Mouse (Mus musculus) neural tube, embryonic 13.5 days (tissue): Measurements from ENCODE around the gene 4930404N11Rik. TPM values are rescaled to one million over a fixed set of nuclear protein-coding genes. Genes with fewer than 3 reads are reported as not detected.

Experiments used
- ATAC-seq: fragments of 200-750 bp; cut with Nextera tagmentation; 2 replicates; pipeline ENCODE4 v1.8.0; 2017; ENCODE audit warnings: low read depth, mild to moderate bottlenecking, moderate TSS enrichment, moderate library complexity
- H3K27ac ChIP-seq: fragments of 300-500 bp; sonication (generic); replicated peaks from 2 replicates; pipeline ENCODE4 v1.5.1; 2015; ENCODE audit warnings: moderate library complexity, mild to moderate bottlenecking, inconsistent platforms
- H3K27me3 ChIP-seq: fragments of 300-500 bp; sonication (generic); 2 replicates; pipeline ENCODE4 v1.6.1; 2015; ENCODE audit warnings: mild to moderate bottlenecking, inconsistent platforms
- H3K36me3 ChIP-seq: fragments of 300-500 bp; sonication (generic); 2 replicates; pipeline ENCODE4 v1.6.1; 2015; ENCODE audit warnings: mild to moderate bottlenecking, inconsistent platforms
- H3K4me1 ChIP-seq: fragments of 300-500 bp; sonication (generic); replicated peaks from 2 replicates; pipeline ENCODE4 v1.6.1; 2015; ENCODE audit warnings: inconsistent platforms
- H3K4me2 ChIP-seq: fragments of 300-500 bp; sonication (generic); 2 replicates; pipeline ENCODE4 v1.6.1; 2015; ENCODE audit warnings: inconsistent platforms, mild to moderate bottlenecking, moderate library complexity
- H3K4me3 ChIP-seq: fragments of 300-500 bp; sonication (generic); 2 replicates; pipeline ENCODE4 v1.5.1; 2015; ENCODE audit warnings: mild to moderate bottlenecking, inconsistent platforms
- H3K9ac ChIP-seq: fragments of 300-500 bp; sonication (generic); 2 replicates; pipeline ENCODE4 v1.6.1; 2015; ENCODE audit warnings: moderate library complexity, mild to moderate bottlenecking, inconsistent platforms
- H3K9me3 ChIP-seq: fragments of 300-500 bp; sonication (generic); 2 replicates; pipeline ENCODE4 v1.6.1; 2016; ENCODE audit warnings: inconsistent platforms
- WGBS: fragments of 180-500 bp; shearing (Covaris S2); methylation state at CpG from one replicate; pipeline ENCODE4 v1.1.7; 2015; 5-methylcytosine and 5-hydroxymethylcytosine counted together
- polyA plus RNA-seq: library from polyadenylated mRNA; unstranded; fragments of >200 nt; fragmentation: Nextera tagmentation; extraction: Ambion mirVana; gene quantifications from 2 replicates; pipeline ENCODE4 v1.2.1, GENCODE M21; 2015

Gene 4930404N11Rik
- polyA plus RNA-seq, 1 experiment from 2014 or later: 0.87 TPM

- Histone ChIP-seq H3K4me2 (peak overlapping the region; percentile 3; the same call in 1 of the 2 replicates), H3K27ac (no peak overlapping the region; the same call in 1 of the 2 replicates)
- WGBS: 57% methylated on average over 4 of the region's 4 CpGs
Measured at GRCm38 (mm10) chr10:81330007-81330406, 35.6 kb downstream of the 4930404N11Rik start.

GRCm38 (mm10) chr10:81329194-81329975 lies 36.2 kb downstream of the 4930404N11Rik start:
- Histone ChIP-seq H3K36me3 (peaks cover 30% of the 10 kb centered on the region), H3K27ac (peak overlapping the region; percentile 49; the same call in 1 of the 2 replicates), H3K27me3 (peaks cover 27% of the 10 kb centered on the region), H3K4me3 (no peak overlapping the region), H3K9ac (peak overlapping the region; percentile 22; the same call in 1 of the 2 replicates), H3K4me2 (peak overlapping the region; percentile 11; the same call in 1 of the 2 replicates), H3K9me3 (no peaks in the 10 kb centered on the region), H3K4me1 (peaks cover 21% of the 10 kb centered on the region)
- 0 out of 2 replicates have a peak, but pooled peaks have one; percentile 12 for ATAC-seq
- 73% methylated on average over 10 of the region's 10 CpGs for WGBS

More at GRCm38 (mm10) chr10:81330007-81330406, 35.6 kb downstream of the 4930404N11Rik start:
- Histone ChIP-seq H3K27me3 (peaks cover 31% of the 10 kb centered on the region), H3K4me3 (no peak overlapping the region), H3K9me3 (no peaks in the 10 kb centered on the region), H3K9ac (0 out of 2 replicates have a peak overlapping the region, but pooled peaks have one; percentile 34), H3K36me3 (peaks cover 24% of the 10 kb centered on the region), H3K4me1 (peaks cover 22% of the 10 kb centered on the region)
- no peak for ATAC-seq

- H3K9ac ChIP-seq: peak within 1 kb of the TSS; percentile 34; the same call in 1 of the 2 replicates
- ATAC-seq: no peak
- H3K36me3 ChIP-seq: peaks cover 40% of the 10 kb centered on the region
- H3K4me1 ChIP-seq: peaks cover 21% of the 10 kb centered on the region
- H3K4me3 ChIP-seq: no peak within 1 kb of the TSS
- 13% methylated on average over 10 of the region's 10 CpGs for WGBS
- peak within 1 kb of the TSS; percentile 49; the same call in 1 of the 2 replicates for H3K27ac ChIP-seq
- peak within 1 kb of the TSS; percentile 11; the same call in 1 of the 2 replicates for H3K4me2 ChIP-seq
- H3K9me3 ChIP-seq: no peaks in the 10 kb centered on the region
- peaks cover 21% of the 10 kb centered on the region for H3K27me3 ChIP-seq
Measured at GRCm38 (mm10) chr10:81328386-81328785, 37.2 kb downstream of the 4930404N11Rik start, which contains the start of gene Tbxa2r. Gene Tbxa2r, plus strand, starts transcription at chr10:81328731.

DNA sequence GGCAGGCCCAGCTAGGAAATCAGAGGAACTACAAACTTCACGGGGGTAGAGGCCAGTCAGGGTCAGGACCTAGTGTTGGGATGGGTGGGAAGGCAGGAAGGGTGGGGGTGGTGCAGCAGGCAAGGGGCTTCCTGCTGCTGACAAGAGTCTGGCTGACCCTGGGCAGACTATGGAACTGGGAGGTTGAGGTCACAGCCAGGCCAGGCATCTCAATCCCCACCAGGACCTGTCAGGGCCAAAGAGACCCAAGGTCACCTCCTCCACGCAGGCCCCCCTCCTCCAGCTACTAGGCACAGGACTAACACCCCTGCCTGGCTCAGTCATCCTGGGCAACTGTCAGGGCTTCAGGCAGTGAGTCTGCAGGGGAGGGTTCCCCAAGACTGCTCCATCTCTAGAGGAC lies 37.7 kb downstream of the 4930404N11Rik start:
- Histone ChIP-seq H3K27me3 (peaks cover 16% of the 10 kb centered on the region), H3K4me3 (no peak overlapping the region), H3K4me2 (no peak overlapping the region), H3K9me3 (no peaks in the 10 kb centered on the region), H3K36me3 (peaks cover 44% of the 10 kb centered on the region), H3K4me1 (peaks cover 21% of the 10 kb centered on the region), H3K27ac (no peak overlapping the region), H3K9ac (no peak overlapping the region; the same call in 1 of the 2 replicates)
- ATAC-seq: no peak
- WGBS: 44% methylated on average over 2 of the region's 2 CpGs

DNA sequence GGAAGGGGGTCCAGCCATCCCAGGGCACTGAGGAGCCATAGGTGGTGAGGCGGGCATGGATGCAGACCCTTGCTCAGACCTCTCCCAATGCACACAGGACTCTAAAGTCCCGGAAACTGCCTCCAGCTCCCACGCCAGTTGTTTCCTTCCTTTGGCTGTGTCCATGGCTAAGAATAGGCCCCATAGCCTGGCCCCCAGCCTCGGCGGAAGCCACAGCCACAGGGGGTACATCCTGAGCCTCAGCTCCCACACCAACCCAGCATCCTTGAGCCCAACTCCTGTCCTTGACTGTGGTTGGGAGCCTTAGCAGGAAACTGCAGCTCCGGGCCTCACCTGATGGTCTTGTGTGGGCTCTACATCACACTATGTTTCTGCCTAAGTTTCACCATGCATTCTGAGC lies 38.8 kb downstream of the 4930404N11Rik start:
- peaks cover 5% of the 10 kb centered on the region for H3K27me3 ChIP-seq
- no peak overlapping the region for H3K4me3 ChIP-seq
- H3K9me3 ChIP-seq: no peaks in the 10 kb centered on the region
- peaks cover 53% of the 10 kb centered on the region for H3K36me3 ChIP-seq
- H3K27ac ChIP-seq: peak overlapping the region; percentile 28; the same call in 1 of the 2 replicates
- no peak overlapping the region for H3K9ac ChIP-seq
- no peak for ATAC-seq
- peaks cover 29% of the 10 kb centered on the region for H3K4me1 ChIP-seq
- H3K4me2 ChIP-seq: no peak overlapping the region
- 83% methylated on average over 6 of the region's 6 CpGs for WGBS

DNA sequence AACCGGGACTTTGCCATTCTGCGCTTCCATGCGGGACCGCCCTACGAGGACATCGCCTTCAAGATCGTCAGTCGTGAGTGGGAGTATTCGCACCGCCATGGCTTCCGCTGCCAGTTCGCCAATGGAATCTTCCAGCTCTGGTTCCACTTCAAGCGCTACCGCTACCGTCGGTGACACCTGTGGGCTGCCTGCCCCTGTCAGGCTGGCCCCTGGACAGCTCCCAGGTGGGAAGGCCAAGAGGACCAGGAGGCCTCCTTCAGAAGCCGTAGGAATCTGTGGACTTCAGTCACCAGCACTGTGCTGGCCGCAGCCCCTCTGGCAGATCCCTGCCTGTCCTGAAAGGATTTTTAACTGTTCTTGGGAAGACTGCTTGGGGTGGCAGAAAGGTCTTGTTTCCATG lies 39.8 kb downstream of the 4930404N11Rik start:
- peaks cover 34% of the 10 kb centered on the region for H3K4me1 ChIP-seq
- no peak overlapping the region for H3K27ac ChIP-seq
- H3K36me3 ChIP-seq: peaks cover 53% of the 10 kb centered on the region
- no peak overlapping the region for H3K9ac ChIP-seq
- no peak overlapping the region for H3K4me2 ChIP-seq
- ATAC-seq: no peak
- no peaks in the 10 kb centered on the region for H3K9me3 ChIP-seq
- WGBS: 93% methylated on average over 18 of the region's 18 CpGs
- no peak overlapping the region for H3K4me3 ChIP-seq
- H3K27me3 ChIP-seq: no peaks in the 10 kb centered on the region; the same call in 1 of the 2 replicates

- no peak overlapping the region for H3K27ac ChIP-seq
- no peak overlapping the region for H3K4me3 ChIP-seq
- peaks cover 31% of the 10 kb centered on the region for H3K4me1 ChIP-seq
- H3K9ac ChIP-seq: no peak overlapping the region
- H3K36me3 ChIP-seq: peaks cover 53% of the 10 kb centered on the region
- 95% methylated on average over 21 of the region's 21 CpGs for WGBS
- H3K9me3 ChIP-seq: no peaks in the 10 kb centered on the region
- H3K4me2 ChIP-seq: no peak overlapping the region
- ATAC-seq: no peak
- H3K27me3 ChIP-seq: no peaks in the 10 kb centered on the region; the same call in 1 of the 2 replicates
Measured at GRCm38 (mm10) chr10:81325176-81325575, 40.4 kb downstream of the 4930404N11Rik start.

- peaks cover 31% of the 10 kb centered on the region for H3K4me1 ChIP-seq
- no peak overlapping the region for H3K27ac ChIP-seq
- no peak for ATAC-seq
- no peaks in the 10 kb centered on the region for H3K9me3 ChIP-seq
- H3K4me2 ChIP-seq: no peak overlapping the region
- 95% methylated on average over 18 of the region's 18 CpGs for WGBS
- H3K27me3 ChIP-seq: no peaks in the 10 kb centered on the region
- H3K36me3 ChIP-seq: peaks cover 53% of the 10 kb centered on the region
- no peak overlapping the region for H3K9ac ChIP-seq
- H3K4me3 ChIP-seq: no peak overlapping the region
Measured at GRCm38 (mm10) chr10:81323791-81324530, 41.7 kb downstream of the 4930404N11Rik start.

- WGBS: 95% methylated on average over 23 of the region's 23 CpGs
- peaks cover 60% of the 10 kb centered on the region for H3K36me3 ChIP-seq
Measured at GRCm38 (mm10) chr10:81323141-81323775, 42.4 kb downstream of the 4930404N11Rik start.

DNA sequence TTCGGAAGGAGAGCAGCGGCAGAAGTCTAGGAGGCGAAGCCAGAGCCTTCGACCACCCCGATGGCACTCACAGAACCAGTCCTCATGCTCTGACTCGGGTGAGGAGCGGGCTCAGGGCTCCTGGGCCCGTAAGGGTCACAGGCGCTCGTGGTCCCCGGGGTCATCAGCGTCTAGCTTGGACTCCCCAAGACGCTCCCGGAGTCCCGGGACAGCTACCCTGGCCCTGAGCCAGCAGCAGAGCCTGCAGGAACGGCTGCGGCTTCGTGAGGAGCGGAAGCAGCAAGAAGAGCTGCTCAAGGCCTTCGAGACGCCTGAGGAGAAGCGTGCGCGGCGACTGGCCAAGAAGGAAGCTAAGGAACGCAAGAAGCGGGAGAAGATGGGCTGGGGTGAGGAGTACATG lies 43.2 kb downstream of the 4930404N11Rik start:
- no peaks in the 10 kb centered on the region for H3K27me3 ChIP-seq
- peak overlapping the region; percentile 87 for H3K4me2 ChIP-seq
- H3K4me1 ChIP-seq: peaks cover 29% of the 10 kb centered on the region
- no peak overlapping the region for H3K27ac ChIP-seq
- no peaks in the 10 kb centered on the region for H3K9me3 ChIP-seq
- H3K36me3 ChIP-seq: peaks cover 68% of the 10 kb centered on the region
- peak overlapping the region; percentile 90 for H3K4me3 ChIP-seq
- 95% methylated on average over 27 of the region's 27 CpGs for WGBS
- no peak overlapping the region for H3K9ac ChIP-seq
- no peak for ATAC-seq

More at GRCm38 (mm10) chr10:81323141-81323775, 42.4 kb downstream of the 4930404N11Rik start:
- H3K9ac ChIP-seq: no peak overlapping the region
- ATAC-seq: no peak
- H3K4me1 ChIP-seq: peaks cover 32% of the 10 kb centered on the region
- no peak overlapping the region for H3K4me2 ChIP-seq
- H3K9me3 ChIP-seq: no peaks in the 10 kb centered on the region
- no peak overlapping the region for H3K4me3 ChIP-seq
- H3K27ac ChIP-seq: no peak overlapping the region
- no peaks in the 10 kb centered on the region for H3K27me3 ChIP-seq

DNA sequence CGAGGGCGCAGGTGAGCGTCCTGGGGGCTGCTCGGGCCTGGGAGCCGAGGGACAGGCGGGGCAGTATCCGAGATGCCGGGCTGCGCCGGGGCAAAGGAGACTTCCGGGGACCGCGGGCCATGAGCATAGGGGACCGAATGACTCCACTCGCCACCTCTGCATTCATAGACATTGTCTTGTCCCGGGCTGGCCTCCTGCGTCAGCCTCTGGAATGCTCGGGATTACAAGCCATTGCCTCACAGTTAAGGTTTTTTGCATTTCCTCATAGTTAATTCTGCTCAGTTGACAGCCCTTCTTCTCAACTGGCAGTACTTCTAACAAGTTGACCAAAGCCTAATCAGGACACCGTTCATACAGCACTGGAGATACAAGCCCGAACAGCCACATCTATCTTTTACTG lies 44.2 kb downstream of the 4930404N11Rik start:
- peak overlapping the region; percentile 90 for H3K4me3 ChIP-seq
- H3K9ac ChIP-seq: peak overlapping the region; percentile 88
- no peaks in the 10 kb centered on the region for H3K9me3 ChIP-seq
- H3K36me3 ChIP-seq: peaks cover 66% of the 10 kb centered on the region
- H3K4me1 ChIP-seq: peaks cover 36% of the 10 kb centered on the region
- peak; percentile 4 for ATAC-seq
- peak overlapping the region; percentile 87 for H3K4me2 ChIP-seq
- 3% methylated on average over 20 of the region's 20 CpGs for WGBS
- peak overlapping the region; percentile 89 for H3K27ac ChIP-seq
- H3K27me3 ChIP-seq: no peaks in the 10 kb centered on the region
